Mouse (Mus musculus) urinary bladder, postnatal 4 days (tissue): ENCODE data around the gene Pacs1.
"Not testable (repeated sequence)": the region's sequence is repeated elsewhere in the genome, so short reads cannot be mapped to it uniquely, and the experiment has no call there.

Experiments
- DNase-seq, 2 experiments: peaks; one replicate each; pipeline ENCODE4 v3.0.0; 2021 to 2022; ENCODE audit warnings: low spot score in 2 of 2

Gene Pacs1

GRCm38 (mm10) chr19:5097521-5098362 is 175.2 kb downstream of the Pacs1 start:
- DNase-seq: no peak

GRCm38 (mm10) chr19:5095887-5096474 is 176.9 kb downstream of the Pacs1 start:
- DNase-seq: no peak

GRCm38 (mm10) chr19:5094746-5095417 is 178.0 kb downstream of the Pacs1 start:
- no peak for DNase-seq

- peak; percentile 85 to 94 for DNase-seq
These were observed 178.7 kb downstream of the Pacs1 start for GRCm38 (mm10) chr19:5094243-5094632.

GRCm38 (mm10) chr19:5093481-5094242 is 179.3 kb downstream of the Pacs1 start:
- no peak for DNase-seq

- no peak for DNase-seq
These were observed 180.8 kb downstream of the Pacs1 start for GRCm38 (mm10) chr19:5092083-5092482.

GRCm38 (mm10) chr19:5089324-5089723 is 183.6 kb downstream of the Pacs1 start:
- no peak for DNase-seq

GRCm38 (mm10) chr19:5087884-5088728 is 184.8 kb downstream of the Pacs1 start, which contains the start of gene Yif1a:
Yif1a (plus strand) TSS chr19:5088538.
- DNase-seq: peak; percentile 90 to 96

GRCm38 (mm10) chr19:5086533-5086932 is 186.4 kb downstream of the Pacs1 start:
- not testable (repeated sequence) for DNase-seq

- DNase-seq: no peak
These were observed 187.6 kb downstream of the Pacs1 start, which contains the start of gene Tmem151a for GRCm38 (mm10) chr19:5085145-5085863. Tmem151a (minus strand) TSS chr19:5085531.

- DNase-seq: no peak
These were observed 188.1 kb downstream of the Pacs1 start for GRCm38 (mm10) chr19:5084834-5085144.

- DNase-seq: no peak
These were observed 188.7 kb downstream of the Pacs1 start for GRCm38 (mm10) chr19:5083961-5084833.
